Mouse (Mus musculus): Measurements from ENCODE around the gene Ptges3l. TPM values are rescaled to one million over a fixed set of nuclear protein-coding genes. Genes with fewer than 3 reads are reported as not detected.
"Not testable (repeated sequence)": the region's sequence is repeated elsewhere in the genome, so short reads cannot be mapped to it uniquely, and the experiment has no call there.

Ptges3l gene
- polyA plus RNA-seq, 1 experiment from 2014 or later: 1.7 TPM

DNA sequence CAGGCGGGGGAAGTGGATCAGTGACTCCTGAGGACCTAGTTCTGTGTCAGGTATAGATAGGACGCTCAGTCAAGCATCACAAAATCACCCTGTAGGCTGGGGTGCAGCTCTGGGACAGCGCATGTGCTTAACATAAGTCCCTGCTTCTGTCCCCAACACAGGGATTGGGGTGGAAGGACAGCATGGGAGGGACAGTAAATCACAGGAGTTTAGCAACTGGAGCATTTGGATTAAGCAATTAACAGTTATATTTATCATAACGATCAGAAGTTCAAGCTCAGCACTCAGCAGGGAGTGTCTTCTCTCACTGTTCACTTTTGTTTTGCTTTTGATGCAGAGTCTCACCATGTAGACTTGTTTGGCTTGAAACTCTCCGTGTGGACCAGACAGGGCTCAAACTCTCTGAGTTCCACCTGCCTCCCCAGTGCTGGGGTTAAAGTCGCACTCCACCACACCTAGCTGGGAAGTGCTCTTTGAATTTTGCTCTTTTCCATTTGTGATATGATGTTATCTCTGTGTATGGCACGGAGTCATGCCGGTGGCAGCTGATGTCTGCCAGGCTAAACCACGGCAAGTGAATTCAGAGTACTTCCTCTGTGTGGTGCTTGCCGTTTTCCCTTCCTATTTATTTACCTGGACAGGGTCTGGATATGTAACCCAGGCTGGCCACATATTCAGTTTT, 27.1 kb upstream of the Ptges3l start:
- no peaks in the 10 kb centered on the region for H3K27me3 ChIP-seq
- no peak for ATAC-seq (replicated peaks)
- H3K9ac ChIP-seq (replicated peaks): no peak overlapping the region
- H3K4me1 ChIP-seq: peaks cover 6% of the 10 kb centered on the region; the same call in 1 of the 2 replicates
- no peak overlapping the region for H3K4me2 ChIP-seq (replicated peaks)
- H3K4me3 ChIP-seq: no peak overlapping the region
- no peak overlapping the region for H3K27ac ChIP-seq (replicated peaks)
- H3K9me3 ChIP-seq: no peaks in the 10 kb centered on the region
- WGBS: 71% methylated on average over 10 of the region's 10 CpGs
- 0 out of 2 replicates have a peak, but pooled peaks cover 4% of the 10 kb centered on the region for H3K36me3 ChIP-seq

DNA sequence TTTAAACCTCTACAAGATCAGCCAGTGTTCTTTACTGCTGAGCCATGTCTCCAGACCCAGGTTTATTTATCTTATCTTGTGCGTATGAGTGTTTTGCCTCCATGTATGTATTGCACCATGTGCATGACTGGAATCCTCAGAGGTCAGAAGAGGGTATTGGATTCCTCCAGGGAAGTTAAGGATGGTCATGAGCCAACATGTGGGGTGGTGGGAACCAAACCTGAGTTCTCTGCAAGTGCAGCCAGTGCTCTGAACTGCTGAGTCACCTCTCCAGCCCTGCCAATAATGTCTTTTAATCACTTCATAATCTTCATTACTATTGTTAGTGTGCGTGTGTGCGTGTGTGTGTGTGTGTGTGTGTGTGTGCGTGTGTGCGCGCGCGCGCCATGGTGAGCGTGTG, 26.4 kb upstream of the Ptges3l start:
- no peak for ATAC-seq (replicated peaks)
- Histone ChIP-seq H3K4me1 (peaks cover 6% of the 10 kb centered on the region; the same call in 1 of the 2 replicates), H3K9ac (replicated peaks) (no peak overlapping the region), H3K36me3 (0 out of 2 replicates have a peak, but pooled peaks cover under 1% of the 10 kb centered on the region), H3K4me2 (replicated peaks) (no peak overlapping the region), H3K27ac (replicated peaks) (no peak overlapping the region), H3K4me3 (no peak overlapping the region), H3K9me3 (no peaks in the 10 kb centered on the region), H3K27me3 (no peaks in the 10 kb centered on the region)
- WGBS: 92% methylated on average over 10 of the region's 10 CpGs

DNA sequence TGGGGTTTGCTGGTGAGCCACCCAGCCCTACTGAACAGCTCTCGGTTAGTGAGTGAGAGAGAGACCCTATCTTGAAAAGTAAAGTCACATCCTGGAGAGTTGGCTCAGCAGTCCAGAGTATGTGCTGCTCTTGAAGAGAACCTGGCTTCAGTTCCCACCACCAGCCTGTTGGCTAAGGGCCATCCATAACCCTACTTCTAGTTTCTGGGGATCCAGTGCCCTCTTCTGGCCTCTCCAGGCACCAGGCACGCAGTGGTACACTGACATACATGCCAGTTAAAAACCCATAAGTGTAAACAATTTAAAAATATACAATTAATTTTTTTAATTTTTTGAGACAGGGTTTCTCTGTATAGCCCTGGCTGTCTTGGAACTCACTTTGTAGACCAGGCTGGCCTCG, 25.3 kb upstream of the Ptges3l start:
- no peak overlapping the region for H3K4me2 ChIP-seq (replicated peaks)
- H3K27ac ChIP-seq (replicated peaks): no peak overlapping the region
- peaks cover 6% of the 10 kb centered on the region for H3K36me3 ChIP-seq
- H3K4me3 ChIP-seq: no peak overlapping the region
- no peaks in the 10 kb centered on the region for H3K27me3 ChIP-seq
- WGBS: 91% methylated on average over 3 of the region's 3 CpGs
- no peak overlapping the region for H3K9ac ChIP-seq (replicated peaks)
- H3K4me1 ChIP-seq: peaks cover 6% of the 10 kb centered on the region; the same call in 1 of the 2 replicates
- no peaks in the 10 kb centered on the region for H3K9me3 ChIP-seq
- ATAC-seq (replicated peaks): no peak

DNA sequence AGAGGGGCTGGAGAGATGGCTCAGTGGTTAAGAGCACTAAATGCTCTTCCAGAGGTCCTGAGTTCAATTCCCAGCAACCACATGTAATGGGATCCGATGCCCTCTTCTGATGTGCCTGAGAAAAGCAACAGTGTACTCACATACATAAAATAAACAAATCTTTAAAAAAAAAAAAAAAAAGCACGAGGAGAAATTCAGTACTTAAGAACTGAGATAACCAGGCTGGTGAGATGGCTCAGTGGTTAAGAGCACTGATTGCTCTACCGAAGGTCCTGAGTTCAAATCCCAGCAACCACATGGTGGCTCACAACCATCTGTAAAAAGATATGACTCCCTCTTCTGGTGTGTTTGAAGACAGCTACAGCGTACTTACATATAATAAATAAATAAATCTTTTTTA, 24.5 kb upstream of the Ptges3l start:
- H3K27me3 ChIP-seq; H3K4me3 ChIP-seq; ATAC-seq (replicated peaks); H3K4me2 ChIP-seq (replicated peaks); H3K9me3 ChIP-seq; H3K9ac ChIP-seq (replicated peaks); H3K27ac ChIP-seq (replicated peaks); H3K4me1 ChIP-seq: not testable (repeated sequence)
- WGBS: 86% methylated on average over 4 of the region's 4 CpGs
- peaks cover 13% of the 10 kb centered on the region for H3K36me3 ChIP-seq

DNA sequence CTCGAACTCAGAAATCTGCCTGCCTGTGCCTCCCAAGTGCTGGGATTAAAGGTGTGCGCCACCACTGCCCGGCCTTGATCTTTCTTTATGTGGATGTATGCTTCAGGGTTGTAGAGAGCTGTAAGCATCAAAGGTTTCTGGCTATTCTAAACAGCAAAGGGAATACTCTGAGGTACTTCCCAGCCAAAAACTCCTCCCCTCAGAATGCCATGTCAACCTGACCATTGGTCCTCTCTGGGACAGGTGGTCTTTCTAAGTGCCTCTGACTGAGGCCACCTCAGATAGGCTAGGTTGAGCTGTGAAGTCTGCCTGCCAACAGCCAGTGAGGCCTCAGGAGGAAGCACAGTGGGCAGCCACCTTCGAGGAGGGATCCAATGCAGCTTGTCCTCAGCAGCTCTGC, 23.8 kb upstream of the Ptges3l start:
- Histone ChIP-seq H3K27ac (replicated peaks) (no peak overlapping the region), H3K4me3 (no peak overlapping the region), H3K4me2 (replicated peaks) (no peak overlapping the region), H3K4me1 (peaks cover 11% of the 10 kb centered on the region), H3K36me3 (peaks cover 20% of the 10 kb centered on the region), H3K27me3 (no peaks in the 10 kb centered on the region), H3K9ac (replicated peaks) (no peak overlapping the region), H3K9me3 (no peaks in the 10 kb centered on the region)
- ATAC-seq (replicated peaks): no peak
- WGBS: 85% methylated on average over 4 of the region's 4 CpGs

DNA sequence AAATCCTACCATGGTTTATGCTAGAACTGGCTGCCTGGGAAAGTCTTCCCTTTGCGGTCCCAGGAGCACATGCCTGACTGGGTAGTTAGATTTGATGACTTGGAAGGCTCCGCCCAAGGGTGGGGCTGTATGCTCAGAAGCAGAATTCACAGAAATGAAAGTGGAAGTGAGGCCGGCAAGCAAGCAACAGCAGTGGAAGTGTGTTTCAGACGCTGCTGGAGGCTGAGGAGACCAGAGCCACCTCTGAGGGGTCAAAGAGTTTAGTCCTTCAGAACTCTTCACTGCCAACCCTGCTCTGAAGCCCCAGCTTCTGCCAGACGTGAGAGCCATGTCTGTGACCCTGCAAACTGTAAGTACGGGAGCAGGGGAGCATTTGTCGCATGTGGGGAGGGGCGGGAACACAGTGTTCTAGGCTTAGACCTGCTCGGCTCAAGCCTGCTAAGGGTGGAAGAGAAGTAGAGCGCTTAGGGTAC, 23.2 kb upstream of the Ptges3l start, which contains the start of gene Ifi35:
Gene Ifi35 (plus strand): TSS at position 134 of the 473 bp plus-strand sequence.
- Histone ChIP-seq H3K27me3 (no peaks in the 10 kb centered on the region), H3K4me2 (replicated peaks) (no peak within 1 kb of the TSS), H3K9ac (replicated peaks) (no peak within 1 kb of the TSS), H3K36me3 (peaks cover 25% of the 10 kb centered on the region), H3K27ac (replicated peaks) (no peak within 1 kb of the TSS), H3K9me3 (no peaks in the 10 kb centered on the region), H3K4me3 (no peak within 1 kb of the TSS), H3K4me1 (peaks cover 17% of the 10 kb centered on the region)
- ATAC-seq (replicated peaks): no peak
- 44% methylated on average over 10 of the region's 10 CpGs for WGBS

DNA sequence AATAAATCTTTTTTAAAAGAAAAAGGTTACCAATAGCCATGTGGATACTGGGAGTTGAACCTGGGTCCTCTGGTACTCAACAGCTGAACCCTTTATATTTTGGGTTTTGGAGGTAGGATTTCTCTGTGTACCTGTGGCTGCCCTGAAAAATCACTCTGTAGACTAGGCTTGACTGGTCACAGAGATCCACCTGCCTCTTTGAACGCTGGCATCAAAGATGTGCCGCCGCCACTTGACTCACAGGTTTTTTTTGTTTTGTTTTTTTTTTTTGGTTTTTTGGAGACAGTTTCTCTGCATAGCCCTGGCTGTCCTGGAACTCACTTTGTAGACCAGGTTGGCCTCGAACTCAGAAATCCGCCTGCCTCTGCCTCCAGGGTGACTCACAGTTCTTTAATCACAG, 22.7 kb upstream of the Ptges3l start:
- Histone ChIP-seq H3K4me1 (peaks cover 22% of the 10 kb centered on the region), H3K4me3 (no peak overlapping the region), H3K27me3 (no peaks in the 10 kb centered on the region), H3K4me2 (replicated peaks) (no peak overlapping the region), H3K9ac (replicated peaks) (no peak overlapping the region), H3K27ac (replicated peaks) (no peak overlapping the region), H3K36me3 (peaks cover 25% of the 10 kb centered on the region), H3K9me3 (no peaks in the 10 kb centered on the region)
- 89% methylated on average over 5 of the region's 5 CpGs for WGBS
- ATAC-seq (replicated peaks): no peak

DNA sequence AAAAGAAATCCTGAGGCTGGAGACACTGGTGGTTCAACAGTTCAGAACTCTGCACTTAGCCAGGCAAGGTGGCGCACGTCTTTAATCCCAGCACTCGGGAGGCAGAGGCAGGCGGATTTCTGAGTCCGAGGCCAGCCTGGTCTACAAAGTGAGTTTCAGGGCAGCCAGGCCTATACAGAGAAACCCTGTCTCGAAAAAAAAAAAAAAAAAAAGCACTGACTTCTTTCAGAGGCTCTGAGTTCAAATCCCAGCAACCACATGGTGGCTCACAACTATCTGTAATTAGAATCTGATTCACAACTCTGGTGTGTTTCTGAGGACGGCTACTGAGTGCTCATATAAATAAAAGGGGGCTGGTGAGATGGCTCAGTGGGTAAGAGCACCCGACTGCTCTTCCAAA, 21.7 kb upstream of the Ptges3l start:
- not testable (repeated sequence) for H3K9ac ChIP-seq (replicated peaks); H3K27me3 ChIP-seq; H3K4me3 ChIP-seq; H3K9me3 ChIP-seq; H3K27ac ChIP-seq (replicated peaks); ATAC-seq (replicated peaks); H3K4me2 ChIP-seq (replicated peaks)
- Histone ChIP-seq H3K36me3 (peaks cover 25% of the 10 kb centered on the region), H3K4me1 (peaks cover 22% of the 10 kb centered on the region)
- WGBS: 86% methylated on average over 8 of the region's 8 CpGs

DNA sequence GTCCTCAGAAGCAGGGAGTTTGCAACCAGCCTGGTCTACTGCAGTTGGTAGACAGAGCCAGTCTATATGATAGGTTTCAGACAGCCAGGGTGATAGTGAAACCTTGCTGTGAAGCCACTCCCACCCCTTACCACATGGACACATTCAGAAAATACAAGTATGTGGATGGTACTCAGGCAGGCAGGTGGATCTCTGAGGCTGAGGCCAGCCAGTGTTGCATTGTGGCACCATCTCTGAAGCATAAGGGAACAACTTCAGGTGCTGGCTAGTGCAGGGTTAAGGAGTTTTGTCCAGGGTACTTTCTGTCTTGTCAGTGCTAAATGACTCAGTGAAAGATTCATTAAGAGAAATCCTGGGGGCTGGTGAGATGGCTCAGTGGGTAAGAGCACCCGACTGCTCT, 21.2 kb upstream of the Ptges3l start:
- no peak overlapping the region for H3K27ac ChIP-seq (replicated peaks)
- H3K4me2 ChIP-seq (replicated peaks): no peak overlapping the region
- H3K4me3 ChIP-seq: no peak overlapping the region
- no peak for ATAC-seq (replicated peaks)
- WGBS: 80% methylated on average over 1 of the region's 1 CpGs
- peaks cover 22% of the 10 kb centered on the region for H3K4me1 ChIP-seq
- H3K9ac ChIP-seq (replicated peaks): no peak overlapping the region
- no peaks in the 10 kb centered on the region for H3K27me3 ChIP-seq
- peaks cover 25% of the 10 kb centered on the region for H3K36me3 ChIP-seq
- H3K9me3 ChIP-seq: no peaks in the 10 kb centered on the region

DNA sequence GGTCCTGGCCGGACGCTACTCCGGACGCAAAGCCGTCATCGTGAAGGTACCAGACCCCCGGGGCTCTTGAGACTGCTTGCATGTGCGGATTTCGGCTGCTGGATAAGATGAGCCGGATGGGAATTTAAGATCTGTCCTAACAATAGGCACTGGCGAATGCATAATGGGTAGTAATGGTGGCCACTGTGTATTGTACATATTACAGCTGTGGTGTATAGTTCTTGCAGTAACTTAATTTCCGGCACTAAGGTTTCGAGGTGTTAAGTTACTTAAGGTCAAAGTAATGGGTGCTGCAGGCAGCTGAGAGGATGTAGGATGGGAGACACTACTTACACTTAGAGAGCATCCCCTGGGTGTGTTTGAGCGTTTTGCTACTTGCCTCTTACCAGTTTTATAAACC, 17.6 kb upstream of the Ptges3l start:
- peak overlapping the region; percentile 68 for H3K4me3 ChIP-seq
- WGBS: 2% methylated on average over 14 of the region's 14 CpGs
- H3K27me3 ChIP-seq: no peaks in the 10 kb centered on the region
- peak overlapping the region; percentile 86 for H3K9ac ChIP-seq (replicated peaks)
- ATAC-seq (replicated peaks): no peak
- peak overlapping the region; percentile 65 for H3K4me2 ChIP-seq (replicated peaks)
- peaks cover 25% of the 10 kb centered on the region for H3K36me3 ChIP-seq
- peaks cover 22% of the 10 kb centered on the region for H3K4me1 ChIP-seq
- no peaks in the 10 kb centered on the region for H3K9me3 ChIP-seq
- peak overlapping the region; percentile 88 for H3K27ac ChIP-seq (replicated peaks)

DNA sequence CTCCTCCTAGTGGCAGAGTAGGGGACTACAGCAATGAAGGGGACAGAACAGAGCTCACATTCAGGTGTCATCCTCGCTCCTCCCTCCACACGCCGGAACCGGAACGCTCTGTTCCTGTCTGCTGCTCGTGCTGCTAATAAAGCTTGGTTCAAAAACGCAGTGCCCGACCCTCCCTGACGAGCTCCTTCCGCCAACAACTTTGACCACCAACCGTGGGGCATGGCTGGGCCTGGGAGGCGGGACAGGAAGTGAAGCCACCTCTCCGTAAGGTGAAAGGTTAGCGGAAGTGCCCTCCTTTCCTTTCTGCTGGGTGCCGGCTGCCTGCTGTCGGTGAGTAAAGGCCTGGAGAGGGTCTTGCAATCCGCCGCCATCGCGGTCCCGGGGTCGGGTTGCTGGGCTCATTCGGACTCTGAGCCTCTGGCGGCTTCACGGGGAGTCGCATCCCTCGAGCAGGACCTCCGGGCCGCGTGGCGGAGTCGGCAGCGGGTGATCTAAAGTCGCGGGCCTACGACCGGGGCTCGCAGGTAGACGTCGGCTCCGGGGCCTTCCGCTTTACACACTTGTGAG, 17.1 kb upstream of the Ptges3l start, which contains the start of gene Rpl27:
Gene Rpl27 (plus strand): TSS at position 172 of the 567 bp plus-strand sequence.
- H3K27me3 ChIP-seq: no peaks in the 10 kb centered on the region
- peaks cover 25% of the 10 kb centered on the region for H3K36me3 ChIP-seq
- peaks cover 22% of the 10 kb centered on the region for H3K4me1 ChIP-seq
- ATAC-seq (replicated peaks): peak; percentile 98
- no peaks in the 10 kb centered on the region for H3K9me3 ChIP-seq
- H3K4me3 ChIP-seq: peak within 1 kb of the TSS; percentile 68
- H3K9ac ChIP-seq (replicated peaks): peak within 1 kb of the TSS; percentile 86
- WGBS: under 1% methylated on average over 42 of the region's 42 CpGs
- H3K4me2 ChIP-seq (replicated peaks): peak within 1 kb of the TSS; percentile 65
- peak within 1 kb of the TSS; percentile 88 for H3K27ac ChIP-seq (replicated peaks)

DNA sequence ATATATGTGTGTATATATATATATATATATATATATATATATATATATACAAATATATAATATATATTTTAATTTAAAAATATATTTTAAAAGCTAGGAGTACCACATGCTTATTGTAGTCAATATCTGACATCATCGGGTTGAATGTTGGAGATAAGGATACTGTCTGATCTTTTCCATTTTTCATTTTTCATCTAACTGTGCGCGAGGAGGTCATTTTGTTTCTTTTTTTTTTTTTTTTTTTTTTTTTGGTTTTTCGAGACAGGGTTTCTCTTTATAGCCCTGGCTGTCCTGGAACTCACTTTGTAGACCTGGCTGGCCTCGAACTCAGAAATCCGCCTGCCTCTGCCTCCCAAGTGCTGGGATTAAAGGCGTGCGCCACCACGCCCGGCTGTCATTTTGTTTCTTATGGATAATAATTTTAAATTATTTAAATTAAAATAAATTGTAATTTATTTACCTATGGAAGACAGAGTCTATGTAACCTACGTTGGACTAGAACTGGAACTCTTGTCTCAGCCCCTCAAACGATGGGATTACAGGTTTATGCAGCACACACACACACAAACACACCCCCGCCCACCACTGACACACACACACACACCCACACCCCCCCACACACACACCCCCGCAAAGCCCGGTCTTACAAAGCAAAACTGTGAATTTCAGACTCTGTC, 16.5 kb upstream of the Ptges3l start:
- not testable (repeated sequence) for H3K9me3 ChIP-seq; H3K9ac ChIP-seq (replicated peaks); ATAC-seq (replicated peaks); H3K27me3 ChIP-seq
- H3K36me3 ChIP-seq: peaks cover 25% of the 10 kb centered on the region
- WGBS: 39% methylated on average over 14 of the region's 15 CpGs
- H3K4me3 ChIP-seq: peak overlapping the region; percentile 68
- H3K4me2 ChIP-seq (replicated peaks): peak overlapping the region; percentile 40
- peak overlapping the region; percentile 57 for H3K27ac ChIP-seq (replicated peaks)
- peaks cover 22% of the 10 kb centered on the region for H3K4me1 ChIP-seq
